Mouse (Mus musculus): ENCODE measurements at regions not wholly inside any gene's neighbourhood (a gene's known extent, or its start where the extent isn't known, plus 50 kb on each side); places are given as distances from the start of the nearest gene placed in this dataset.
"Not testable (repeated sequence)": the region's sequence is repeated elsewhere in the genome, so short reads cannot be mapped to it uniquely, and the experiment has no call there.

GRCm38 (mm10) chr16:89718921-89719320 is 147.9 kb upstream of the Krtap11-1 start:
- 51% methylated on average over 3 of the region's 3 CpGs for WGBS
- H3K9ac ChIP-seq = no peak overlapping the region
- peaks cover 3% of the 10 kb centered on the region; the same call in 1 of the 2 replicates for H3K4me1 ChIP-seq
- 0 out of 2 replicates have a peak, but pooled peaks cover 3% of the 10 kb centered on the region for H3K9me3 ChIP-seq (replicated peaks)
- H3K4me2 ChIP-seq = no peak overlapping the region
- no peaks in the 10 kb centered on the region for H3K27me3 ChIP-seq
- H3K36me3 ChIP-seq (ENCODE audit: poor library complexity, severe bottlenecking) = no peaks in the 10 kb centered on the region
- no peak overlapping the region for H3K4me3 ChIP-seq
- H3K27ac ChIP-seq = no peak overlapping the region
- ATAC-seq = peak; percentile 81

GRCm38 (mm10) chr16:89715716-89716115 is 144.7 kb upstream of the Krtap11-1 start:
- not testable (repeated sequence) for H3K4me2 ChIP-seq; H3K9ac ChIP-seq; H3K4me3 ChIP-seq; ATAC-seq; H3K36me3 ChIP-seq (ENCODE audit: poor library complexity, severe bottlenecking); H3K27me3 ChIP-seq; H3K4me1 ChIP-seq; H3K27ac ChIP-seq
- 82% methylated on average over 8 of the region's 8 CpGs for WGBS
- peaks cover 15% of the 10 kb centered on the region for H3K9me3 ChIP-seq (replicated peaks)

DNA sequence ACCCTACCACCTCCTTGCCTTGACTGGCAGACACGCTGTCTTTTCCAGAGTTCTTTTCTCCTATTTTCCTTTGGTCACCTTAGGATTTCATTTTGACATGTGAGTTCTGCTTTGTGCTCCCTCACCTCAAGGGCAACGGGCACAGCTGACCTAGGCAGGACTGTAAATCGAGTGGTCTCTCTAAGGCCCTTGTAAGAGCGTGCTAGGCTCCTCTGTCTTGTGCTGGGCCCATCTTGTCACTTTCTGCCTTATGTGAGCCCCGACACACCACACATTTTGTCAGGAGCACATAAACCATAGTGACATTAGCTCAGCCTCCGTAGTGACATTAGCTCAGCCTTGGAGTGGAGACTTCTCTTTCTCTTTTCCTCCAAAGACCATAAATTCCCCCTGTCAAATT is 133.3 kb upstream of the Krtap11-1 start:
- no peak overlapping the region for H3K4me2 ChIP-seq
- H3K36me3 ChIP-seq (ENCODE audit: poor library complexity, severe bottlenecking) = no peaks in the 10 kb centered on the region
- H3K4me1 ChIP-seq = no peaks in the 10 kb centered on the region; the same call in 1 of the 2 replicates
- 0 out of 2 replicates have a peak, but pooled peaks cover 1% of the 10 kb centered on the region for H3K9me3 ChIP-seq (replicated peaks)
- no peak overlapping the region for H3K9ac ChIP-seq
- 87% methylated on average over 6 of the region's 6 CpGs for whole genome bisulfite sequencing
- no peak for ATAC-seq
- H3K27me3 ChIP-seq = no peaks in the 10 kb centered on the region
- no peak overlapping the region for H3K4me3 ChIP-seq
- H3K27ac ChIP-seq = no peak overlapping the region

- no peak for ATAC-seq
- 67% methylated on average over 10 of the region's 10 CpGs for WGBS
Observed at GRCm38 (mm10) chr16:89703158-89703557, 132.2 kb upstream of the Krtap11-1 start.

DNA sequence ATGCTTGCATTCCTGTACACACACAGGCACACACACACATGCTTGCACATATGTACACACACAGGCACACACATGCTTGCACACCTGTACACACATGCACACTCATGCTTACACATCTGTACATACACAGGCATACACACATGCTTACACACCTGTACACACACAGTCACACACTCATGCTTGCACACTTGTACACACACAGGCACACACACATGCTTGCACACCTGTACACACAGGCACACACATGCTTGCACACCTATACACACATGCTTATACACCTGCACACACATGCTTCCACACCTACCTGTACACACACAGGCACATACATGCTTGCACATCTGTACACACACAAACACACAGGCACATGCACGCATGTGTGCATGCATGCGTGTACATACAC is 131.4 kb upstream of the Krtap11-1 start:
- Histone ChIP-seq H3K9ac (no peak overlapping the region), H3K4me2 (no peak overlapping the region), H3K27me3 (no peaks in the 10 kb centered on the region), H3K9me3 (replicated peaks) (no peaks in the 10 kb centered on the region), H3K4me3 (no peak overlapping the region), H3K4me1 (no peaks in the 10 kb centered on the region; the same call in 1 of the 2 replicates), H3K36me3 (ENCODE audit: poor library complexity, severe bottlenecking) (no peaks in the 10 kb centered on the region), H3K27ac (no peak overlapping the region)
- WGBS = 94% methylated on average over 2 of the region's 2 CpGs
- peak; percentile 34; the same call in 1 of the 2 replicates for ATAC-seq

More at GRCm38 (mm10) chr16:89703158-89703557, 132.2 kb upstream of the Krtap11-1 start:
- Histone ChIP-seq H3K9me3 (replicated peaks) (no peaks in the 10 kb centered on the region), H3K36me3 (ENCODE audit: poor library complexity, severe bottlenecking) (no peaks in the 10 kb centered on the region), H3K4me3 (no peak overlapping the region), H3K4me2 (no peak overlapping the region), H3K9ac (no peak overlapping the region), H3K27me3 (no peaks in the 10 kb centered on the region), H3K27ac (no peak overlapping the region), H3K4me1 (no peaks in the 10 kb centered on the region; the same call in 1 of the 2 replicates)

GRCm38 (mm10) chr16:89701741-89702140 is 130.8 kb upstream of the Krtap11-1 start:
- Histone ChIP-seq H3K27me3 (no peaks in the 10 kb centered on the region), H3K27ac (no peak overlapping the region), H3K36me3 (ENCODE audit: poor library complexity, severe bottlenecking) (no peaks in the 10 kb centered on the region), H3K9ac (no peak overlapping the region), H3K9me3 (replicated peaks) (no peaks in the 10 kb centered on the region), H3K4me1 (no peaks in the 10 kb centered on the region; the same call in 1 of the 2 replicates), H3K4me3 (no peak overlapping the region), H3K4me2 (no peak overlapping the region)
- 94% methylated on average over 8 of the region's 8 CpGs for WGBS
- ATAC-seq = no peak

DNA sequence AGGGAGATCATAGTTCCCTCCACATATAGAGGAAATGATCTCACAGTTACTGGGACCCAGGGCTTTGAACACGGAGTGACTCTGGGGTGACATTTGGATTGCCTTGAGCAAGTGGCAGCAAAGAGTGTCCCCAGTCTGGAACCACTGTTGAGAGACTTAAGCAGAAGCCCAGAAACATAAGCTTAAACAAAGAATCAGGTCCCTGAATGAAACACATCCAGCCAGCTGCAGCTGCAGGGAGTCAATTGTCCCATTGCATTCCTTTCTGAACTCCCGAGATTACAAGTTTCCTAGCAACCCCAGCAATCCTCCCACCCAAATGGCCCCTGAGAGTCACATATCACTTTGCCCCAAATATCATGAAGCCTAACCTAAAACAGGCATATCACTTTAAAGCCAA is 128.7 kb upstream of the Krtap11-1 start:
- H3K9me3 ChIP-seq (replicated peaks) = no peaks in the 10 kb centered on the region
- H3K27ac ChIP-seq = no peak overlapping the region
- ATAC-seq = no peak
- no peaks in the 10 kb centered on the region; the same call in 1 of the 2 replicates for H3K4me1 ChIP-seq
- 0% methylated on average over 2 of the region's 2 CpGs for WGBS
- H3K4me3 ChIP-seq = no peak overlapping the region
- no peaks in the 10 kb centered on the region for H3K36me3 ChIP-seq (ENCODE audit: poor library complexity, severe bottlenecking)
- no peaks in the 10 kb centered on the region for H3K27me3 ChIP-seq
- no peak overlapping the region for H3K9ac ChIP-seq
- H3K4me2 ChIP-seq = no peak overlapping the region

GRCm38 (mm10) chr16:89695833-89696232 is 124.8 kb upstream of the Krtap11-1 start:
- H3K9ac ChIP-seq = no peak overlapping the region
- no peaks in the 10 kb centered on the region for H3K36me3 ChIP-seq (ENCODE audit: poor library complexity, severe bottlenecking)
- ATAC-seq = no peak
- H3K27me3 ChIP-seq = no peaks in the 10 kb centered on the region
- H3K27ac ChIP-seq = no peak overlapping the region
- WGBS = 86% methylated on average over 4 of the region's 4 CpGs
- no peak overlapping the region for H3K4me2 ChIP-seq
- H3K9me3 ChIP-seq (replicated peaks) = no peaks in the 10 kb centered on the region
- no peaks in the 10 kb centered on the region; the same call in 1 of the 2 replicates for H3K4me1 ChIP-seq
- H3K4me3 ChIP-seq = no peak overlapping the region

- no peak overlapping the region for H3K27ac ChIP-seq
- H3K4me1 ChIP-seq = no peaks in the 10 kb centered on the region; the same call in 1 of the 2 replicates
- H3K4me3 ChIP-seq = no peak overlapping the region
- H3K9ac ChIP-seq = no peak overlapping the region
- no peak for ATAC-seq
- 91% methylated on average over 7 of the region's 7 CpGs for WGBS
- no peaks in the 10 kb centered on the region for H3K27me3 ChIP-seq
- no peak overlapping the region for H3K4me2 ChIP-seq
- H3K9me3 ChIP-seq (replicated peaks) = no peaks in the 10 kb centered on the region
- no peaks in the 10 kb centered on the region for H3K36me3 ChIP-seq (ENCODE audit: poor library complexity, severe bottlenecking)
Observed at GRCm38 (mm10) chr16:89695406-89695805, 124.4 kb upstream of the Krtap11-1 start.

- Histone ChIP-seq H3K4me1 (no peaks in the 10 kb centered on the region), H3K9me3 (replicated peaks) (no peaks in the 10 kb centered on the region), H3K4me2 (no peak overlapping the region), H3K4me3 (no peak overlapping the region), H3K36me3 (ENCODE audit: poor library complexity, severe bottlenecking) (no peaks in the 10 kb centered on the region), H3K9ac (no peak overlapping the region), H3K27ac (no peak overlapping the region), H3K27me3 (no peaks in the 10 kb centered on the region)
- ATAC-seq = no peak
- 87% methylated on average over 10 of the region's 10 CpGs for WGBS
Observed at GRCm38 (mm10) chr16:89693321-89693720, 122.3 kb upstream of the Krtap11-1 start.

DNA sequence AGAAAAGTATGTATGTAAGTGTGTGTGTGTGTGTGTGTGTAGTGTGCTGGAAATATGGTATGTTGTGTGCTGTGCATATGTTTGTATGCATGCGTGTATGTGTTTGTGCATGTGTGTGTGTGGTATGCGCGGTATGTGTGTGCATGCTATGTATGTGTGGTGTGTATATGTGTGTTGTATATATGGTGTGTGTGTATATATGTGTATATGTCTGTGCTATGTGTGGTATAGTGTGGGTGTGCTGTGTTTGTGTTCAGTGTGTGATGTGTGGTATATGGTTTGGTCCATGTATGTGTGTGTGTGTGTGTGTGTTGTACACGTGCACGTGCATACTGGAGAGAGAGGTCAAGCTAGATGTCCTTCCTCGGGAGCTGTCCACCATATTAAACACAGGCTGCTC is 108.5 kb upstream of the Krtap11-1 start:
- H3K9ac ChIP-seq = no peak overlapping the region
- no peak for ATAC-seq
- WGBS = 98% methylated on average over 6 of the region's 6 CpGs
- H3K4me3 ChIP-seq = no peak overlapping the region
- no peak overlapping the region for H3K4me2 ChIP-seq
- H3K36me3 ChIP-seq (ENCODE audit: poor library complexity, severe bottlenecking) = no peaks in the 10 kb centered on the region
- H3K4me1 ChIP-seq = 0 out of 2 replicates have a peak, but pooled peaks cover 5% of the 10 kb centered on the region
- H3K27ac ChIP-seq = no peak overlapping the region
- no peaks in the 10 kb centered on the region for H3K27me3 ChIP-seq
- no peaks in the 10 kb centered on the region for H3K9me3 ChIP-seq (replicated peaks)

GRCm38 (mm10) chr16:89678446-89679015 is 107.5 kb upstream of the Krtap11-1 start:
- WGBS = 58% methylated on average over 6 of the region's 6 CpGs
- H3K9ac ChIP-seq = no peak overlapping the region
- ATAC-seq = no peak
- no peak overlapping the region for H3K4me3 ChIP-seq
- H3K27me3 ChIP-seq = no peaks in the 10 kb centered on the region
- H3K27ac ChIP-seq = no peak overlapping the region
- 0 out of 2 replicates have a peak, but pooled peaks cover 5% of the 10 kb centered on the region for H3K4me1 ChIP-seq
- no peaks in the 10 kb centered on the region for H3K9me3 ChIP-seq (replicated peaks)
- H3K36me3 ChIP-seq (ENCODE audit: poor library complexity, severe bottlenecking) = no peaks in the 10 kb centered on the region
- no peak overlapping the region for H3K4me2 ChIP-seq

All from forebrain, embryonic 13.5 days (tissue).